Mouse (Mus musculus) small intestine, adult 2 months (tissue): ENCODE measurements around the gene Supt5.

Experiments used
- CTCF ChIP-seq: fragments of 200-500 bp; IDR thresholded peaks from 2 replicates; pipeline ENCODE4 v1.5.1; 2012; ENCODE audit warnings: low read depth, mild to moderate bottlenecking, control low read depth, inconsistent platforms, low read length, moderate library complexity, mixed read lengths; ENCODE audit not compliant: insufficient replicate concordance, insufficient read length; ENCODE audit errors: extremely low read depth
- POLR2A ChIP-seq: fragments of 200-500 bp; IDR thresholded peaks from 2 replicates; pipeline ENCODE4 v1.6.1; 2012; ENCODE audit warnings: low read depth, mild to moderate bottlenecking, control low read depth, inconsistent platforms, low read length, moderate library complexity

DNA sequence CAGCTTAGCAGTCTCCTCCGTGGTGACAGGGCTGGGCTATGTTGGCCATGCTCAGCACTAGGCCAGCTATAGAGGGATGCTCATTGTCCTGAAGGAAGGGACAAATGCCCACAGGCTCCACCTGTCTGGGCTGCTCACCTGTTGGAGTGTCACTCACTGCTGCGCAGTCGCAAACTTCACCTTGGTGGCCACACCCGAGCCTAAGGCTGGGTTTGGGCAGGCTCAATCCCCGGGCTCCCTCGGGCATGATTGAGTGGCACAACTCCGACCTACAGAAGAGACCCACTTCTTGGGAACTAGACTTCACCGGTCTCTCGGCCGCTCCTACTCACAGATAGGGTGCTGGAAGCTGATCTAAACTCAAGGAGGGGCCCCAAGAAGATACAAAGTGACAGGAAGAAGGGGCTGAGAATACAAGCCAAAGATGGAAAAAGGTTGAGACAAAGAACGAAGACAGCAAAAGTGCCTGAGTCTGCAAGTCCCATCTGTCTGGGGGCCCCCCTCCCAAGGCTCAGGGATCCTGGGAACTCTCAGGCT, 32.5 kb upstream of the Supt5 start:
- no peak for TF ChIP-seq CTCF
- no peak for TF ChIP-seq POLR2A
